Mouse (Mus musculus): Measurements from ENCODE around the gene Ngdn. TPM values are rescaled to one million over a fixed set of nuclear protein-coding genes. Genes with fewer than 3 reads are reported as not detected.

Ngdn gene
- polyA plus RNA-seq, 1 experiment from 2014 or later = 83.9 TPM

DNA sequence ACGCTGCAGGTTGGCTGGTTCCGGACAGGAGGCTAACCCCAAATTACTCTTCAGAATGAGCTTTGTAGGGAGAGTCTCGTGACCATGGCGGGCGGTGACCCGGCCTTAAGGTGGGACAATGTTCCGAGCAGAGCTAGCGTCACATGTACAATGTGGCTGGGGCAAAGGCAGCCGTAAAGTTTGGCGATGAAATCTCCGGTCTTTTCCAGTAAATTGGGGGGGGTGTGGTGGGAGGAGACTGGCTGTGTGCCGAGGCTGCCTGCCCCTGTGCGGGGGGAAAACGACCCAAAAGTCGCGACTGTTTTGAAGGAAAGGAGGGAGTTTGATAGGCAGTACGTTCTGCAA lies 485 bp downstream of the Ngdn start:
- peak overlapping the region; percentile 82 for H3K4me3 ChIP-seq (ENCODE audit: low read depth, low read length)
- WGBS = under 1% methylated on average over 17 of the region's 17 CpGs
- ATAC-seq (ENCODE audit: insufficient read depth, low FRiP score, low TSS enrichment) = no peak
- H3K27ac ChIP-seq (ENCODE audit: low read depth, low read length) = 0 out of 2 replicates have a peak overlapping the region, but pooled peaks have one; percentile 27
- H3K9ac ChIP-seq (ENCODE audit: low read length) = peak overlapping the region; percentile 72
- no peaks in the 10 kb centered on the region for H3K9me3 ChIP-seq (ENCODE audit: control insufficient read depth, low read length)
- no peaks in the 10 kb centered on the region for H3K27me3 ChIP-seq (ENCODE audit: control insufficient read depth, insufficient read depth, low read length)
- peak overlapping the region; percentile 74 for H3K4me2 ChIP-seq (ENCODE audit: low read depth)
- peaks cover under 1% of the 10 kb centered on the region; the same call in 1 of the 2 replicates for H3K36me3 ChIP-seq (ENCODE audit: control insufficient read depth, insufficient read depth, low read length)
- no peak for DNase-seq (ENCODE audit: low spot score)
- H3K4me1 ChIP-seq (ENCODE audit: control insufficient read depth, insufficient read depth, low read length) = no peaks in the 10 kb centered on the region

DNA sequence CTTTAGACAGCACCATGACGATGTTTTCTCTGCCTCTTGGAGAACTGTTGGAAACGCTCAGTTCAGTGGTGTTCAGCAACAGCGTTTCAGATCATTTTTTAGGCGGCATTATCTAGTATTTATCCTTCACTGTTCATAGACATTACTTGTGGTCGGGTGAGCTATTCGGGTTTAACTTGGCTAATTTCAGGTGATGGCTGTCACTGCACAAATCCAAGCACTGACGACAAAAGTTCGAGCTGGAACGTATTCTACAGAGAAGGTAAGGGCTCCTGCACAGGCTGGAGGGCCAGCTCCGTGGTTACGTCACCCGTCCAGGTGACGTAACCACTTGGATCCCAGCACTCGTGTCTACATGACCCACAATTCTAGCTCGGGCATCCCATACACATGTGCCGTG lies 1.6 kb downstream of the Ngdn start:
- no peaks in the 10 kb centered on the region for H3K27me3 ChIP-seq (ENCODE audit: control insufficient read depth, insufficient read depth, low read length)
- 95% methylated on average over 16 of the region's 16 CpGs for WGBS
- no peaks in the 10 kb centered on the region for H3K4me1 ChIP-seq (ENCODE audit: control insufficient read depth, insufficient read depth, low read length)
- no peak overlapping the region for H3K27ac ChIP-seq (ENCODE audit: low read depth, low read length)
- ATAC-seq (ENCODE audit: insufficient read depth, low FRiP score, low TSS enrichment) (no peak), DNase-seq (ENCODE audit: low spot score) (no peak)
- no peaks in the 10 kb centered on the region for H3K9me3 ChIP-seq (ENCODE audit: control insufficient read depth, low read length)
- H3K4me2 ChIP-seq (ENCODE audit: low read depth) = no peak overlapping the region
- no peak overlapping the region for H3K9ac ChIP-seq (ENCODE audit: low read length)
- H3K36me3 ChIP-seq (ENCODE audit: control insufficient read depth, insufficient read depth, low read length) = peaks cover 2% of the 10 kb centered on the region; the same call in 1 of the 2 replicates
- H3K4me3 ChIP-seq (ENCODE audit: low read depth, low read length) = no peak overlapping the region

DNA sequence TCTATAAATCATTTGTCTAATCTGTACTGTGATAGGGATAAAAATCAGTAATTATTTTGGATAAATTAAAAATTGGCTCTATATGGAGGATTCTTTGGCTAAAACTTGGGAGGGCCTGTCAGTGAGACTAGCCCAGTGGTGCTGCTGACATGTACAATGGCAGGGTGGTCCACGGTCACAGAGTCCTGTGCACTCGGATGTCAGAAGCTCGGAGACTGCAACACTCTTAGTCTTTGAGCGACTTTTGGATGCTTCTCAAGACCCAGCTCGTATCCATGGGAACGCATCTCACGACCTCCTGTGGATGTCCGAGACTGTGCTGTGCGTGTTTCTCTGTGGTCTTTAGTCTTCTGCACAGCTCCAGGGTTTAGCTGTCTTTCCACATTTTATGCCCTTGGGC lies 5.1 kb downstream of the Ngdn start:
- DNase-seq (ENCODE audit: low spot score) (no peak), ATAC-seq (ENCODE audit: insufficient read depth, low FRiP score, low TSS enrichment) (peak; percentile 46)
- WGBS = 74% methylated on average over 9 of the region's 9 CpGs
- no peak overlapping the region for H3K27ac ChIP-seq (ENCODE audit: low read depth, low read length)
- H3K4me1 ChIP-seq (ENCODE audit: control insufficient read depth, insufficient read depth, low read length) = no peaks in the 10 kb centered on the region
- no peak overlapping the region for H3K4me2 ChIP-seq (ENCODE audit: low read depth)
- no peaks in the 10 kb centered on the region for H3K27me3 ChIP-seq (ENCODE audit: control insufficient read depth, insufficient read depth, low read length)
- peaks cover 7% of the 10 kb centered on the region for H3K36me3 ChIP-seq (ENCODE audit: control insufficient read depth, insufficient read depth, low read length)
- H3K9me3 ChIP-seq (ENCODE audit: control insufficient read depth, low read length) = no peaks in the 10 kb centered on the region
- no peak overlapping the region for H3K4me3 ChIP-seq (ENCODE audit: low read depth, low read length)
- no peak overlapping the region for H3K9ac ChIP-seq (ENCODE audit: low read length)

DNA sequence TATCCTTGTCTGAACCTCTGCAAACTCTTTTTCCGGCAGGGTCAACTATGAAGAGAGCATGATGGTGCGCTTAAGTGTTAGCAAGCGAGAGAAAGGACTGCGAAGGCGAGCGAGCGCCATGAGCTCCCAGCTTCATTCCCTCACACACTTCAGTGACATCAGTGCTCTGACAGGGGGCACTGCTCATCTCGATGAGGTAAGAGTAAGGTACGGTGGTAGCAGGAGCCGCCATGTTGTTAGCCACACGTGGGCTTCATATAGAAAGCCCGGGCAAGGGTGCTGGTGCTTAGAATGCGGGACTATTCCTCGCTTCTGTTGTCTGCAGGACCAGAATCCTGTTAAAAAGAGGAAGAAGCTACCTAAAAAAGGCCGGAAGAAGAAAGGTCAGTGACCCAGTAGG lies 7.8 kb downstream of the Ngdn start:
- H3K9me3 ChIP-seq (ENCODE audit: control insufficient read depth, low read length) = no peaks in the 10 kb centered on the region
- no peak overlapping the region for H3K9ac ChIP-seq (ENCODE audit: low read length)
- H3K4me3 ChIP-seq (ENCODE audit: low read depth, low read length) = no peak overlapping the region
- DNase-seq (ENCODE audit: low spot score) = no peak
- no peak for ATAC-seq (ENCODE audit: insufficient read depth, low FRiP score, low TSS enrichment)
- no peaks in the 10 kb centered on the region for H3K4me1 ChIP-seq (ENCODE audit: control insufficient read depth, insufficient read depth, low read length)
- no peak overlapping the region for H3K4me2 ChIP-seq (ENCODE audit: low read depth)
- H3K27ac ChIP-seq (ENCODE audit: low read depth, low read length) = no peak overlapping the region
- H3K27me3 ChIP-seq (ENCODE audit: control insufficient read depth, insufficient read depth, low read length) = no peaks in the 10 kb centered on the region
- WGBS = 92% methylated on average over 15 of the region's 15 CpGs
- peaks cover 7% of the 10 kb centered on the region for H3K36me3 ChIP-seq (ENCODE audit: control insufficient read depth, insufficient read depth, low read length)

DNA sequence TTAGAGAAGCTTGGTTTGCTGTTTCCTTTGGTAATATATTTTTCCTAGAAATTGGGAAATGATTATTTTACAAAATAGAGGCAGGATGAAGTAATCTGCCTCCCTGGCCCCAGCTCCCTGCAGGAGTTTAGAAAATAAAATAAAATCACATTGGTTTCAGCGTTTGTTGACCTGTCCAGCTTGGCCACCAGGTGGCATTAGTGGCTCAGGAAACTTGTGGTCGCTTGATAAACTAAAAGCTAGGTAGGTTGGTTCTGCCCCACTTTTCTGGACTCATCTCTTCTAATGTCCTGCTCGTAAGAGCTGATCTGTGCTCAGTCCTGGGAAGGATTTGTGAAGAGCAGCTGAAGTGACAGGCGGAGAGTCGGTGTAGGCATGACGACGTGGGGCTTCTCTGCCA lies 9.0 kb downstream of the Ngdn start:
- Histone ChIP-seq H3K27ac (ENCODE audit: low read depth, low read length) (no peak overlapping the region), H3K4me1 (ENCODE audit: control insufficient read depth, insufficient read depth, low read length) (peaks cover 7% of the 10 kb centered on the region; the same call in 1 of the 2 replicates), H3K4me2 (ENCODE audit: low read depth) (no peak overlapping the region), H3K4me3 (ENCODE audit: low read depth, low read length) (no peak overlapping the region), H3K27me3 (ENCODE audit: control insufficient read depth, insufficient read depth, low read length) (no peaks in the 10 kb centered on the region), H3K9me3 (ENCODE audit: control insufficient read depth, low read length) (no peaks in the 10 kb centered on the region), H3K36me3 (ENCODE audit: control insufficient read depth, insufficient read depth, low read length) (peaks cover 7% of the 10 kb centered on the region), H3K9ac (ENCODE audit: low read length) (no peak overlapping the region)
- ATAC-seq (ENCODE audit: insufficient read depth, low FRiP score, low TSS enrichment) (no peak), DNase-seq (ENCODE audit: low spot score) (peak; percentile 69)
- WGBS = 69% methylated on average over 7 of the region's 7 CpGs

DNA sequence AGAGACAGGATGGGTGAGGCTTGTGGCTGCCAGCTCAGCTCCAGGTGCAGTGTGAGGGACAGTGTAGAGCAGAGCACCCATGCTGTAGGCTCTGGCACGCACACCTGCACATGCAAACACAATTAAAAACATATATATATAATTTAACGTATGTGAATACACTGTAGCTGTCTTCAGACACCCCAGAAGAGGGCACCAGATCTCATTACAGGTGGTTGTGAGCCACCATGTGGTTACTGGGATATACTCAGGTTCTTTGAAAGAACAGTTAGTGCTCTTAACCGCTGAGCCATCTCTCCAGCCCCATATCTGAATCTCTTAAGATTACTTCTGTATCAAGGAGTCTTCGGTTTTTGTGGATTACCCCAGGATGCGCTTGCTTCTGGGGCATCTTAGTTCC lies 10.3 kb downstream of the Ngdn start:
- ATAC-seq (ENCODE audit: insufficient read depth, low FRiP score, low TSS enrichment) (no peak), DNase-seq (ENCODE audit: low spot score) (no peak)
- Histone ChIP-seq H3K9ac (ENCODE audit: low read length) (no peak overlapping the region), H3K36me3 (ENCODE audit: control insufficient read depth, insufficient read depth, low read length) (peaks cover 7% of the 10 kb centered on the region), H3K4me2 (ENCODE audit: low read depth) (no peak overlapping the region), H3K9me3 (ENCODE audit: control insufficient read depth, low read length) (no peaks in the 10 kb centered on the region), H3K27ac (ENCODE audit: low read depth, low read length) (no peak overlapping the region), H3K4me3 (ENCODE audit: low read depth, low read length) (no peak overlapping the region), H3K4me1 (ENCODE audit: control insufficient read depth, insufficient read depth, low read length) (peaks cover 7% of the 10 kb centered on the region; the same call in 1 of the 2 replicates), H3K27me3 (ENCODE audit: control insufficient read depth, insufficient read depth, low read length) (no peaks in the 10 kb centered on the region)
- 86% methylated on average over 5 of the region's 5 CpGs for WGBS

DNA sequence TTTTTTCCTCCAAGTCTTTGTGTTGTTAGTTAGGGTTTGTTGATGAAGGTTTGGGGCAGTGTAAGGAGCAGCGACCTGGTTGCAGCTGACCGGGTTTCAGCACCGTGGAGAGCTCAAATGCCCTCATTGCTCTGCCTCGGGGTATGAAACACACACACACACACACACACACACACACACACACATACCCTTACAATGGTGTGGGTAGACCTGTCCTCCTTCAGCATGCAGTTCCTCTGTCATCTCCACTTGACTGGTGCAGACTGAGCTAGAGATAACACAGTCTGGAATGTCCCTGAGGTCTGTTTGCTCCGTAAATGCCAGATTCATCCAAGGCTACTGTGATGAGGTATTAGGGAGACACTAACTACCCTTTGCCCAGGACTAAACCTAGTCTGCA lies 12.0 kb downstream of the Ngdn start:
- Histone ChIP-seq H3K36me3 (ENCODE audit: control insufficient read depth, insufficient read depth, low read length) (peaks cover 3% of the 10 kb centered on the region), H3K4me3 (ENCODE audit: low read depth, low read length) (no peak overlapping the region), H3K27me3 (ENCODE audit: control insufficient read depth, insufficient read depth, low read length) (no peaks in the 10 kb centered on the region), H3K9ac (ENCODE audit: low read length) (no peak overlapping the region), H3K9me3 (ENCODE audit: control insufficient read depth, low read length) (no peaks in the 10 kb centered on the region), H3K4me1 (ENCODE audit: control insufficient read depth, insufficient read depth, low read length) (peaks cover 7% of the 10 kb centered on the region; the same call in 1 of the 2 replicates), H3K27ac (ENCODE audit: low read depth, low read length) (peak overlapping the region; percentile 34; the same call in 1 of the 2 replicates), H3K4me2 (ENCODE audit: low read depth) (no peak overlapping the region)
- DNase-seq (ENCODE audit: low spot score) (peak; percentile 32), ATAC-seq (ENCODE audit: insufficient read depth, low FRiP score, low TSS enrichment) (no peak)
- WGBS = 20% methylated on average over 5 of the region's 5 CpGs

DNA sequence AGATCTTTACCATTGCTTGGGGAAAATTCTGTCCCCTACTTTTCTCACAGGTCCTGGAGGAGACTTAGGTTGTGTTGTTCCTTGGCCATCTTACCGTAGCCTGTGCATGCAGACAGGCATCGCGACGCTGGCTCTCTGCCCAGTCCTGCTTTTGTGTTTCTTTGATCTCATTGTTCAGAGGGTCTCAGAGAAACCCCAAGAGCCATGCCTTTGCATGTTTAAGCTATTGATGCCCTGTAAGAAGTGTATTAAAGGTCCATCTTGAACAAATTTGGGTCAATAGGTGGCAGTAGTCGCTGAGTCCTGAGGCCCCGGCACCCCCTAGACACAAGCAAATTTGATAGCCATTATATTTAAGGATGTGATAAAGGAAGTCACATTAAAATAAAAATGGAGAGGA lies 12.4 kb downstream of the Ngdn start:
- Histone ChIP-seq H3K4me3 (ENCODE audit: low read depth, low read length) (no peak overlapping the region), H3K9me3 (ENCODE audit: control insufficient read depth, low read length) (no peaks in the 10 kb centered on the region), H3K9ac (ENCODE audit: low read length) (no peak overlapping the region), H3K4me2 (ENCODE audit: low read depth) (no peak overlapping the region), H3K27ac (ENCODE audit: low read depth, low read length) (peak overlapping the region; percentile 34; the same call in 1 of the 2 replicates), H3K27me3 (ENCODE audit: control insufficient read depth, insufficient read depth, low read length) (no peaks in the 10 kb centered on the region), H3K36me3 (ENCODE audit: control insufficient read depth, insufficient read depth, low read length) (peaks cover 3% of the 10 kb centered on the region), H3K4me1 (ENCODE audit: control insufficient read depth, insufficient read depth, low read length) (peaks cover 7% of the 10 kb centered on the region; the same call in 1 of the 2 replicates)
- WGBS = 23% methylated on average over 6 of the region's 6 CpGs
- ATAC-seq (ENCODE audit: insufficient read depth, low FRiP score, low TSS enrichment) (no peak), DNase-seq (ENCODE audit: low spot score) (peak; percentile 47)

DNA sequence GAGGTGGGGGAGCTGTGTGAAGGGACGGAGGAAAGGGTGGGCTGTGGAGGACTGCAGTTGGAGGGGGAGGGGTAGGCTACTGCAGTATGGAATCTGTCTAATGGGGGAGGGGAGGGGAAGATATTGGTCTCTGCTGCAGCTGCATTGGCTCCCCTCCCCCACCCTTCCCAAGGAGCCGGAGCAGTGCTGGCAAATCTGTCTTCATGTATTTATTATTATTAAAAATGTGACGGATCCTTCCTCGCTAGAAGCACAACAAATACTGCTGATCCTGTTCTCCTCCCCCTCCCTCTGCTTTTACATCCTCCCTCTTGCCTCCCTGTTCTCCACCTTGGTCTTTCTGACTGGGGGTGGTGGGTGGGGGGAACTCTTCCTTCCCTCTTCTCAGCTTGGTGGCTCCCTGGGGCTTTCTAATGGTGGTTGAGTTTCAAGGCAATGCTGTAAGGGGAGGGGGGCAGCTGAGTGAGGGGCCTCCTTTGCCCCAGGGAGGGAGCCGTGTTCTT lies 13.1 kb downstream of the Ngdn start:
- Histone ChIP-seq H3K36me3 (ENCODE audit: control insufficient read depth, insufficient read depth, low read length) (no peaks in the 10 kb centered on the region), H3K27me3 (ENCODE audit: control insufficient read depth, insufficient read depth, low read length) (no peaks in the 10 kb centered on the region), H3K4me1 (ENCODE audit: control insufficient read depth, insufficient read depth, low read length) (peaks cover 7% of the 10 kb centered on the region; the same call in 1 of the 2 replicates), H3K4me2 (ENCODE audit: low read depth) (peak overlapping the region; percentile 13; the same call in 1 of the 2 replicates), H3K9ac (ENCODE audit: low read length) (peak overlapping the region; percentile 20), H3K4me3 (ENCODE audit: low read depth, low read length) (no peak overlapping the region), H3K27ac (ENCODE audit: low read depth, low read length) (peak overlapping the region; percentile 81), H3K9me3 (ENCODE audit: control insufficient read depth, low read length) (no peaks in the 10 kb centered on the region)
- ATAC-seq (ENCODE audit: insufficient read depth, low FRiP score, low TSS enrichment) (peak; percentile 75), DNase-seq (ENCODE audit: low spot score) (peak; percentile 71)
- WGBS = 11% methylated on average over 5 of the region's 5 CpGs

Measured in neural tube, embryonic 11.5 days (tissue).